Mouse (Mus musculus): Measurements from ENCODE around the gene Matn4. TPM values are rescaled to one million over a fixed set of nuclear protein-coding genes. Genes with fewer than 3 reads are reported as not detected.
A peak's percentile ranks its signal among the peaks of the same experiment; 100 is the strongest.

Matn4 gene
- total RNA-seq, 2 experiments from 2014 or later, result 10.3 to 11.2 TPM

DNA sequence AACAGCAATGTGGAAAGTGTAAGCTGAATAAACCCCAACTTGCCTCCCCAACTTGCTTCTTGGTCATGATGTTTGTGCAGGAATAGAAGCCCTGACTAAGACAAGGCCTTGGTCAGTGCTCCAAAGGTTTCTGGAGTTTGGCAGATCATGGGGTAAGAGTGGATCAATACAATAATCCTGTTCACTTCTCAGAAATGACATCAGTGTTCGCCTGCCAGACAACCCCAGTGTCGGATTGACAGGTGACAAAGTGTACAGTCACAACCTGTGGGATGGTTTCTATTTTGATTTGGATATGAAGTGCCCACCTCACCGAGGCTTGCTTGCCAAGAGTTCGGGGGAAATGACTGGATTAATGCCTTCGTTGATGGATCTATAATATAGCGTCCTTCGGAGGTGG is 16.3 kb upstream of the Matn4 start:
- no peak for DNase-seq (ENCODE audit: low spot score in 2 of 2)
- no peak overlapping the region for H3K4me3 ChIP-seq

DNA sequence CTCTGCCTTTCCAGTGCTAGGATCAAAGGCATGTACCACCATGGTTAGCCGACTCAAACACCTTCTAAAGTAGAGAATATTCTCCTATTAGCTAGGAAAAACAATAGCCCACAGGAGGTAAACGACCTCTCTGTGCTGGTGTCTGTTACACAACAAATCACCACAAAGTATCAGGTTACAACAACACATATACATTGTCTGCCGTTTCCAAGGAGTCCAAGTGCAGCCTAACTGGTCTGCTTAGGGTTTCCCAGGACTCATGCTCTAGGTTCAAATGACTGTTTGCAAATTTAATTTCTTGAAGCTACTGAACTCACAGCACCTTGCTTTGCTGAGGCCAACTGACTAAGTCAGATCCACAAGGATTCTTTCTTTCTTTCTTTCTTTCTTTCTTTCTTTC is 14.5 kb upstream of the Matn4 start:
- no peak for DNase-seq (ENCODE audit: low spot score in 2 of 2)
- no peak overlapping the region for H3K4me3 ChIP-seq
- no peak overlapping the region for H3K27ac ChIP-seq
- no peak for TF ChIP-seq CTCF (conservative IDR thresholded peaks at IDR 0.05)

More for the DNA sequence above, 16.3 kb upstream of the Matn4 start:
- H3K27ac ChIP-seq, result no peak overlapping the region
- no peak for TF ChIP-seq CTCF (conservative IDR thresholded peaks at IDR 0.05)

GRCm38 (mm10) chr2:164418308-164418875 is 13.4 kb upstream of the Matn4 start:
- TF ChIP-seq CTCF (conservative IDR thresholded peaks at IDR 0.05), result no peak

GRCm38 (mm10) chr2:164417198-164417597 is 12.2 kb upstream of the Matn4 start:
- peak; percentile 96 for TF ChIP-seq CTCF (conservative IDR thresholded peaks at IDR 0.05)
- H3K27ac ChIP-seq, result no peak overlapping the region
- no peak overlapping the region for H3K4me3 ChIP-seq
- DNase-seq (ENCODE audit: low spot score in 2 of 2), result peak in 1 of 2 experiments; percentile 44

More at GRCm38 (mm10) chr2:164418308-164418875, 13.4 kb upstream of the Matn4 start:
- no peak for DNase-seq (ENCODE audit: low spot score in 2 of 2)
- H3K27ac ChIP-seq, result no peak overlapping the region
- no peak overlapping the region for H3K4me3 ChIP-seq

- Histone ChIP-seq H3K27ac (no peak overlapping the region), H3K4me3 (no peak overlapping the region)
- no peak for DNase-seq (ENCODE audit: low spot score in 2 of 2)
- TF ChIP-seq CTCF (conservative IDR thresholded peaks at IDR 0.05), result no peak
These were observed 9.6 kb upstream of the Matn4 start for GRCm38 (mm10) chr2:164414581-164414980.

GRCm38 (mm10) chr2:164414167-164414566 is 9.2 kb upstream of the Matn4 start:
- no peak for DNase-seq (ENCODE audit: low spot score in 2 of 2)
- Histone ChIP-seq H3K27ac (no peak overlapping the region), H3K4me3 (no peak overlapping the region)
- TF ChIP-seq CTCF (conservative IDR thresholded peaks at IDR 0.05), result no peak

- peak; percentile 56 to 74 for DNase-seq (ENCODE audit: low spot score in 2 of 2)
- Histone ChIP-seq H3K27ac (no peak overlapping the region), H3K4me3 (no peak overlapping the region)
- TF ChIP-seq CTCF (conservative IDR thresholded peaks at IDR 0.05), result peak; percentile 97
These were observed 2.7 kb upstream of the Matn4 start for GRCm38 (mm10) chr2:164407708-164408107.

GRCm38 (mm10) chr2:164405519-164405918 is 559 bp upstream of the Matn4 start:
- no peak for TF ChIP-seq CTCF (conservative IDR thresholded peaks at IDR 0.05)

GRCm38 (mm10) chr2:164404082-164404990 is 624 bp downstream of the Matn4 start:
- DNase-seq (ENCODE audit: low spot score in 2 of 2), result no peak
- TF ChIP-seq CTCF (conservative IDR thresholded peaks at IDR 0.05), result no peak
- Histone ChIP-seq H3K4me3 (peak overlapping the region; percentile 42), H3K27ac (peak overlapping the region; percentile 51; the same call in 1 of the 2 replicates)

More at GRCm38 (mm10) chr2:164405519-164405918, 559 bp upstream of the Matn4 start:
- no peak overlapping the region for H3K27ac ChIP-seq
- DNase-seq (ENCODE audit: low spot score in 2 of 2), result no peak
- no peak overlapping the region for H3K4me3 ChIP-seq

DNA sequence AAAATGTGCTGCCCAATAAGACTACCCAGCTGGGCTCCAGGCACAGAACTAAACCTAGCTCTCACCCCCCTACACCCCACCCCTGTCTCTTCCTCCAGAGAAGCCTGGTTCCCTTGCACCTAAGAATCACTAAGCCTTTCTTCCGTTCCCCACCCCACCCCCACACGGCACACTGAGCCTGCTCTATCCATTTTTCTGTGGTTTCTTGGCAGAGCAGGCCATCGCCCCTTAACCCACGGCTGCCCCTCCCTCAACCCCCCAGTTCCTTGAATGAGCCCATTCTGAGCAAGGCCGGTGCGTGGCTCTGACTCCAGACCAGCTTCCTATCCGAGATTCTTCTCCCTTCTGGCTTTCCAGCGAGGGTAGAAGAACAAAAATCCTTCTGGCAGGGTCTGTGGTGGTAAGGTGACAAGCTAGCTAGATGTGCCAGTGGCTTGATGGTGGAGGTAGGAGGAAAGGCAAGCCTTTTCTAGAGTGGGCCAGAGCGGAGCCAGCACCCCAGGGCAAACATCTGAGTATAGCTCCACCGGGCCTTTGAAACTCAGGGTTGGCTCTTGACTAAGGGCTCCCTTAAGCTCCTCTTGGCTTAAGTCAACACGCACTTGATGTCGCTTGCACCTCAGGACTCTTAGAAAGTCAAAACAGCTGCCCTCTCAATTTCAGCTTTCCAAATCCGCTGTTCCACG is 1.4 kb downstream of the Matn4 start:
- H3K27ac ChIP-seq, result no peak overlapping the region
- no peak for TF ChIP-seq CTCF (conservative IDR thresholded peaks at IDR 0.05)
- DNase-seq (ENCODE audit: low spot score in 2 of 2), result no peak
- no peak overlapping the region for H3K4me3 ChIP-seq

- Histone ChIP-seq H3K4me3 (no peak within 1 kb of the TSS), H3K27ac (peak within 1 kb of the TSS; percentile 51; the same call in 1 of the 2 replicates)
- peak; percentile 97 for TF ChIP-seq CTCF (conservative IDR thresholded peaks at IDR 0.05)
- peak in 1 of 2 experiments; percentile 63 for DNase-seq (ENCODE audit: low spot score in 2 of 2)
These were observed 2.1 kb downstream of the Matn4 start, which contains the start of gene Rbpjl for GRCm38 (mm10) chr2:164402906-164403305. Gene Rbpjl, plus strand, starts transcription at chr2:164403141.

DNA sequence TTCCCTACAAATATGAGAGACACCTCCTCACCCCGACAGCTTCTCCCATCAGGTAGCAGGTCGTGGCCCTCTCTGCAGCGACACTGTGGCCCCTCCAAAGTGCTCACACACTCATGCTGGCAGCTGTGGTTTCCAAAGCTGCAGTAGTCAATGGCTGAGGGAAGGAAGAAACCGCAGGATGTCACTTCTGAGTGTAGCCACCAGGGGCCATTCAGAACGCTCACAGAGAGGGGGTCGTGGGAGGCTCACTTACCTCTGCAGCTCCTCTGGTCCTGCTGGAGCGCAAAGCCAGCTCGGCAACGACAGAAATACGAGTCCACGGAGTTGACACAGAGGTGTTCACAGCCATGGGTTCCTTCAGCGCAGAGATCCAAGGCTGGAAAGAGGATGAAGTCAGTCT is 8.0 kb downstream of the Matn4 start:
- Histone ChIP-seq H3K27ac (no peak overlapping the region), H3K4me3 (no peak overlapping the region)
- no peak for DNase-seq (ENCODE audit: low spot score in 2 of 2)
- TF ChIP-seq CTCF (conservative IDR thresholded peaks at IDR 0.05), result no peak

GRCm38 (mm10) chr2:164396076-164396475 is 8.9 kb downstream of the Matn4 start:
- no peak for DNase-seq (ENCODE audit: low spot score in 2 of 2)
- no peak overlapping the region for H3K27ac ChIP-seq
- no peak overlapping the region for H3K4me3 ChIP-seq
- TF ChIP-seq CTCF (conservative IDR thresholded peaks at IDR 0.05), result no peak
